Mouse (Mus musculus) spleen, postnatal 14 days (tissue): Measurements from ENCODE around the gene Nubp1.

Source experiments
- DNase-seq, 2 experiments: peaks; one replicate each; pipeline ENCODE4 v3.0.0; 2021 to 2022; ENCODE audit warnings: low spot score in 2 of 2

Gene Nubp1

GRCm38 (mm10) chr16:10467391-10468107, 55.8 kb downstream of the Nubp1 start:
- no peak for DNase-seq

DNA sequence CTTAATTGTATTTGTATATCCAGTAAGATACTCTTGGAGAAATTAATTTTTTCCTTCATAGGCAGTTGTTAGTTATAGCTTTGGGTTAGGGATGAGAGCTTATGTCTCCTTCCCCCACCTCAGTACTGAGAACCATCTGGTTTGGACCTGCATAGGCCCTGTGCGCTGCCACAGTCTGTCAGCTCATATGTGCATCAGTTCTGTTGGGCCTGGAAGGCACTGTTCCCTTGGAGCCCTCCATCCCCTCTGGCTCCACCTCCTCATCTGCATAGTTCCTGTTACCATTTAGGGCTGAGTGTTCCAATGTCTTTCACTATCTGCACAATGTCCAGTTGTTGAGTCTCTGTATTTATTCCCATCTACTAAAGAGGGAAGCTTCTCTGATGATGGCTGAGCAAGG, 56.5 kb downstream of the Nubp1 start:
- no peak for DNase-seq

GRCm38 (mm10) chr16:10471950-10472349, 60.2 kb downstream of the Nubp1 start:
- no peak for DNase-seq
